Mouse (Mus musculus) embryonic facial prominence, embryonic 14.5 days (tissue): Measurements from ENCODE around the gene Gnb1. TPM values are rescaled to one million over a fixed set of nuclear protein-coding genes. Genes with fewer than 3 reads are reported as not detected.

Source experiments
- ATAC-seq: fragments of 200-750 bp; cut with Nextera tagmentation; 2 replicates; pipeline ENCODE4 v1.8.0; 2017; ENCODE audit warnings: low read depth, moderate number of reproducible peaks, moderate TSS enrichment
- DNase-seq: peaks from one replicate; pipeline ENCODE4 v3.0.0-alpha.2; 2015; ENCODE audit warnings: low spot score
- H3K27ac ChIP-seq: fragments of 300-500 bp; sonication (generic); replicated peaks from 2 replicates; pipeline ENCODE4 v1.5.1; 2014; ENCODE audit warnings: low read depth, mild to moderate bottlenecking, low read length, moderate library complexity
- H3K27me3 ChIP-seq: fragments of 300-500 bp; sonication (generic); replicated peaks from 2 replicates; pipeline ENCODE4 v1.6.1; 2014; ENCODE audit warnings: low read length; ENCODE audit not compliant: control insufficient read depth, insufficient read depth
- H3K36me3 ChIP-seq: fragments of 300-500 bp; sonication (generic); 2 replicates; pipeline ENCODE4 v1.6.1; 2014; ENCODE audit warnings: low read length, mixed read lengths; ENCODE audit not compliant: control insufficient read depth, insufficient read depth
- H3K4me1 ChIP-seq: fragments of 300-500 bp; sonication (generic); 2 replicates; pipeline ENCODE4 v1.6.1; 2014; ENCODE audit warnings: antibody characterized with exemption, low read length; ENCODE audit not compliant: control insufficient read depth, insufficient read depth
- H3K4me2 ChIP-seq: fragments of 300-500 bp; sonication (generic); 2 replicates; pipeline ENCODE4 v1.6.1; 2014; ENCODE audit warnings: low read depth, mild to moderate bottlenecking, low read length, moderate library complexity, mixed read lengths
- H3K4me3 ChIP-seq: fragments of 300-500 bp; sonication (generic); 2 replicates; pipeline ENCODE4 v1.5.1; 2014; ENCODE audit warnings: low read depth, mild to moderate bottlenecking, low read length
- H3K9ac ChIP-seq: fragments of 300-500 bp; sonication (generic); 2 replicates; pipeline ENCODE4 v1.6.1; 2014; ENCODE audit warnings: low read depth, mild to moderate bottlenecking, low read length, moderate library complexity, mixed read lengths
- H3K9me3 ChIP-seq: fragments of 300-500 bp; sonication (generic); 2 replicates; pipeline ENCODE4 v1.6.1; 2016; ENCODE audit warnings: low read length; ENCODE audit not compliant: control insufficient read depth
- WGBS: fragments of 180-500 bp; shearing (Covaris S2); extraction: QIAGEN DNeasy Blood & Tissue Kit; methylation state at CpG from one replicate; pipeline ENCODE4 v1.1.7; 2014; 5-methylcytosine and 5-hydroxymethylcytosine counted together
- polyA plus RNA-seq: library from polyadenylated mRNA; unstranded; fragments of >200 nt; fragmentation: Nextera tagmentation; extraction: Ambion mirVana; gene quantifications from 2 replicates; pipeline ENCODE4 v1.2.1, GENCODE M21; 2014

Gene Gnb1
- polyA plus RNA-seq, 1 experiment from 2014 or later: 448 TPM

- Histone ChIP-seq H3K27me3 (no peaks in the 10 kb centered on the region), H3K4me3 (no peak overlapping the region), H3K9ac (no peak overlapping the region), H3K27ac (no peak overlapping the region), H3K4me2 (no peak overlapping the region), H3K36me3 (peaks cover 75% of the 10 kb centered on the region), H3K4me1 (no peaks in the 10 kb centered on the region), H3K9me3 (no peaks in the 10 kb centered on the region)
- WGBS: 90% methylated on average over 6 of the region's 6 CpGs
- DNase-seq (no peak), ATAC-seq (no peak)
These were observed 91.2 kb downstream of the Gnb1 start for GRCm38 (mm10) chr4:155582279-155582905.

GRCm38 (mm10) chr4:155589356-155589755, 98.2 kb downstream of the Gnb1 start:
- Histone ChIP-seq H3K9ac (no peak overlapping the region), H3K4me2 (no peak overlapping the region), H3K4me1 (no peaks in the 10 kb centered on the region), H3K36me3 (peaks cover 67% of the 10 kb centered on the region), H3K27ac (no peak overlapping the region), H3K4me3 (no peak overlapping the region), H3K27me3 (no peaks in the 10 kb centered on the region), H3K9me3 (no peaks in the 10 kb centered on the region)
- DNase-seq (no peak), ATAC-seq (no peak)
- 97% methylated on average over 5 of the region's 5 CpGs for WGBS

GRCm38 (mm10) chr4:155591012-155591719, 100.0 kb downstream of the Gnb1 start:
- no peak overlapping the region for H3K9ac ChIP-seq
- H3K9me3 ChIP-seq: no peaks in the 10 kb centered on the region
- ATAC-seq: no peak
- DNase-seq: no peak
- H3K4me3 ChIP-seq: no peak overlapping the region
- H3K4me2 ChIP-seq: no peak overlapping the region
- H3K27ac ChIP-seq: no peak overlapping the region
- H3K27me3 ChIP-seq: no peaks in the 10 kb centered on the region
- no peaks in the 10 kb centered on the region for H3K4me1 ChIP-seq
- peaks cover 49% of the 10 kb centered on the region for H3K36me3 ChIP-seq
- 83% methylated on average over 7 of the region's 7 CpGs for WGBS

- DNase-seq: no peak
- no peaks in the 10 kb centered on the region for H3K27me3 ChIP-seq
- no peak overlapping the region for H3K4me2 ChIP-seq
- WGBS: 40% methylated on average over 1 of the region's 1 CpGs
- H3K4me1 ChIP-seq: no peaks in the 10 kb centered on the region
- no peak overlapping the region for H3K4me3 ChIP-seq
- H3K36me3 ChIP-seq: peaks cover 23% of the 10 kb centered on the region
- no peak overlapping the region for H3K9ac ChIP-seq
- H3K27ac ChIP-seq: no peak overlapping the region
- H3K9me3 ChIP-seq: no peaks in the 10 kb centered on the region
- no peak for ATAC-seq
These were observed 102.6 kb downstream of the Gnb1 start for GRCm38 (mm10) chr4:155593780-155594179.

DNA sequence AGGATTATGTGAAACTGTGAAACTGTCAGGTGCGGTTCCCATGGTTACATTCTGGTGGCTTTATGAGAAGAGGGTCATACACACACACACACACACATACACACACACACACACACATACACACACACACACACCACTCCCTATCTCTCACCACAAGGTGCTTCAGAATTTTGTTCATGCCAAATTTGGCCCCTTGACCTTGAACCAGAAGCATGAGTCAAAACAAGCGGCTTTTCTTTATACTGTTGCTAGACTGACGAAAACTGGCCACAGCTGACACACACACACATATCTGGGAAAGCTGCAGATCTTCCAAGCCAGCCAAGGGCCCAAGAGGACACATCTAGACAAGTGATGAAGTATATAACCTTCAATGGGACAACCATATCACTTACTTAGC, 104.6 kb downstream of the Gnb1 start:
- DNase-seq (no peak), ATAC-seq (no peak)
- Histone ChIP-seq H3K36me3 (0 out of 2 replicates have a peak, but pooled peaks cover 4% of the 10 kb centered on the region), H3K9ac (no peak overlapping the region), H3K4me2 (no peak overlapping the region), H3K27me3 (no peaks in the 10 kb centered on the region), H3K4me3 (no peak overlapping the region), H3K4me1 (0 out of 2 replicates have a peak, but pooled peaks cover 4% of the 10 kb centered on the region), H3K9me3 (no peaks in the 10 kb centered on the region), H3K27ac (no peak overlapping the region)
- WGBS: 77% methylated on average over 3 of the region's 3 CpGs

GRCm38 (mm10) chr4:155596606-155597005, 105.4 kb downstream of the Gnb1 start:
- H3K4me3 ChIP-seq: no peak overlapping the region
- no peaks in the 10 kb centered on the region for H3K36me3 ChIP-seq
- H3K9me3 ChIP-seq: no peaks in the 10 kb centered on the region
- no peak overlapping the region for H3K4me2 ChIP-seq
- WGBS: 83% methylated on average over 5 of the region's 5 CpGs
- H3K27me3 ChIP-seq: no peaks in the 10 kb centered on the region
- H3K4me1 ChIP-seq: 0 out of 2 replicates have a peak, but pooled peaks cover 4% of the 10 kb centered on the region
- no peak overlapping the region for H3K9ac ChIP-seq
- ATAC-seq (no peak), DNase-seq (no peak)
- no peak overlapping the region for H3K27ac ChIP-seq

DNA sequence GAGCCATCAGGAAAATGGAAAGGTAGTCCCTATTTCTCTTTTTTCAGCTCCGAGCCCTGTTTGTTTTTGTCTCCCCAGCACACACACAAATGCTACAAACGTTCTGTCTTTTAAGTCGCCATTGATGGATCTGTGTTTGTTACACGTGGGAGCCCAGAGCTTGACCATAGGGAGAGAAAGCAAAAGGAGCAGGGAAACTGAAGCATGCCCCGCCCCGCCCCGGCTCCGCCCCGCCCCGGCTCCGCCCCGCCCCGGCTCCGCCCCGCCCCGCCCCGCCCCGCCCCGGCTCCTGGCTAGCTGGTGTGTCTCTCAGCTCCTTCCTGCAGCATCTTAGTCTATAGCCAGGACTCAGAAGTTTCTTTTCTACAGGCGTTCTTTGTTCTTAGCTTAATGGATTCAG, 107.4 kb downstream of the Gnb1 start:
- no peak for DNase-seq
- ATAC-seq: no peak
- 23% methylated on average over 19 of the region's 20 CpGs for WGBS

DNA sequence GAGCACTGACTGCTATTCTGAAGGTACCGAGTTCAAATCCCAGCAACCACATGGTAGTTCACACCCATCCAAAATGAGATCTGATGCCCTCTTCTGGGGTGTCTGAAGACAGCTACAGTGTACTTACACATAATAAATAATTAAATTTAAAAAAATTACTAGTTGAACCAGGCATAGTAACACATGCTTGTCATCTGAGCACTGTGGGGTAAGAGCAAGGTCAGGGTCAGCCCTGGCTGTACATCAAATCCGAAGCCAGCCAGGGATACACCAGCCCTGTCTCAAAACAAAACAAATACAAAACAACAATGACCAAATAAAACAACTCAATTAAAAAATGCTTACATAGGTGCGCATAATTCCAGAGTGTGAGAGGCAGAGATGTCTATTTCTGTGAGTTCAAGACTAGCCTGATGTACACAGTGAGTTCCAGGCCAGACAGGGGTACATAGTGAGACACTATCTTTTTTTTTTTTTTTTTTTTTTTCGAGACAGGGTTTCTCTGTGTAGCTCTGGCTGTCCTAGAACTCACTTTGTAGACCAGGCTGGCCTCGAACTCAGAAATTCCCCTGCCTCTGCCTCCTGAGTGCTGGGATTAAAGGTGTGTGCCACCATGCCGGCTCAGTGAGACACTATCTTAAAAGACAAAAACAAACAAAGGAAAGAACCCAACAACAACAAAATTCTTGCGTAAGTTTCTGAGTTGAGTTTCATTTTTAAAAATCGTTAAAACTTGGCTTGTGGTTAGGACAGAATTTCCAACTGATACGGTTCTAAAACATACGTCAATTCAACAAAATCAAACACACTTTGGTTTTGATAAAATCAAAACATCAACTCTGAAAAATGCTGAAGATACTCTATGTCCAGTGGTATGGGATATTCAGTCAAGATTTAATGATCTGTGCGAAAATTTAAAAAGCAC, 109.0 kb downstream of the Gnb1 start:
- H3K9me3 ChIP-seq: no peaks in the 10 kb centered on the region
- 80% methylated on average over 11 of the region's 11 CpGs for WGBS
- ATAC-seq: no peak
- H3K27me3 ChIP-seq: no peaks in the 10 kb centered on the region
- H3K4me3 ChIP-seq: peak overlapping the region; percentile 91
- peak overlapping the region; percentile 99; the same call in 1 of the 2 replicates for H3K27ac ChIP-seq
- H3K4me2 ChIP-seq: peak overlapping the region; percentile 72
- peaks cover 11% of the 10 kb centered on the region for H3K4me1 ChIP-seq
- peak overlapping the region; percentile 95 for H3K9ac ChIP-seq
- DNase-seq: no peak
- peaks cover 14% of the 10 kb centered on the region; the same call in 1 of the 2 replicates for H3K36me3 ChIP-seq

More for the DNA sequence above, 107.4 kb downstream of the Gnb1 start:
- H3K27ac ChIP-seq: no peak overlapping the region
- no peak overlapping the region for H3K4me3 ChIP-seq
- peaks cover 8% of the 10 kb centered on the region; the same call in 1 of the 2 replicates for H3K36me3 ChIP-seq
- H3K4me1 ChIP-seq: peaks cover 11% of the 10 kb centered on the region
- H3K4me2 ChIP-seq: no peak overlapping the region
- H3K27me3 ChIP-seq: no peaks in the 10 kb centered on the region
- no peaks in the 10 kb centered on the region for H3K9me3 ChIP-seq
- H3K9ac ChIP-seq: no peak overlapping the region
